11 mouse cellular contexts compared by ENCODE assay signal in the genomic region with DNA sequence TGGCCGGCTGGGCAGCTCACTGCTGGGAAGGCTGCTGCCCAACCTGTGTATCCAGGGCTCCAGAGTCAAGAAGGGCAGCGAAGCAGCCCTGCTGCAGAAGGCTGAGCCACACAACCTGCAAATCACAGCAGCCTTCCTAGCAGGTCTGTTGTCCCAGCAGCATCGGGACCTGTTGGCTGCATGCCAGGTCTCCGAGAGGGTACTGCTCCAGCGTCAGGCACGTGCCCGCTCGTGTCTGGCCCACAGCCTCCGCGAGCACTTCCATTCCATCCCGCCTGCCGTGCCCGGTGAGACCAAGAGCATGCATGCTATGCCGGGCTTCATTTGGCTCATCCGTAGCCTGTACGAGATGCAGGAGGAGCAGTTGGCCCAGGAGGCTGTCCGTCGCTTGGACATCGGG. TPM values are rescaled to one million over a fixed set of nuclear protein-coding genes. Genes with fewer than 3 reads are reported as not detected.
DNase-seq lines count a peak whose midpoint lies in the region; ATAC-seq and TF ChIP-seq lines count a peak whose summit lies in the region.
"Had no signal": no experiment of that assay in that cellular context is flagged by ENCODE, and none has a peak within 500 bp of the region (broad histone marks: within the 10 kb centered on the region; RNA-seq: fewer than 3 reads in every experiment).

No protein-coding gene starts in this region.

- H3K9me3 ChIP-seq in lung, embryonic 14.5 days (ENCODE audit: low read depth, low read length) = no peaks in the 10 kb centered on the region
- no peaks in the 10 kb centered on the region for H3K9me3 ChIP-seq in kidney, embryonic 15.5 days (replicated peaks)
- no peaks in the 10 kb centered on the region for H3K9me3 ChIP-seq in embryonic facial prominence, embryonic 10.5 days
- H3K9me3 ChIP-seq: intestine, embryonic 15.5 days; limb, embryonic 13.5 days had no signal

- no peaks in the 10 kb centered on the region for H3K36me3 ChIP-seq in lung, embryonic 14.5 days (ENCODE audit: insufficient read depth)
- no peaks in the 10 kb centered on the region for H3K36me3 ChIP-seq in kidney, embryonic 15.5 days
- H3K36me3 ChIP-seq in embryonic facial prominence, embryonic 10.5 days (replicated peaks) = no peaks in the 10 kb centered on the region
- H3K36me3 ChIP-seq: intestine, embryonic 15.5 days; limb, embryonic 13.5 days had no signal

- H3K27me3 ChIP-seq in lung, embryonic 14.5 days (ENCODE audit: insufficient read depth, low read length) = no peaks in the 10 kb centered on the region
- no peaks in the 10 kb centered on the region for H3K27me3 ChIP-seq in cerebellum, adult 2 months (ENCODE audit: control insufficient read depth, insufficient read depth, low read length)
- no peaks in the 10 kb centered on the region for H3K27me3 ChIP-seq in kidney, embryonic 15.5 days
- H3K27me3 ChIP-seq in embryonic facial prominence, embryonic 10.5 days (replicated peaks; ENCODE audit: low read depth, poor library complexity, severe bottlenecking) = no peaks in the 10 kb centered on the region; the same call in 1 of the 2 replicates
- H3K27me3 ChIP-seq: intestine, embryonic 15.5 days; limb, embryonic 13.5 days had no signal

- H3K9ac ChIP-seq in lung, embryonic 14.5 days = no peak overlapping the region
- no peak overlapping the region for H3K9ac ChIP-seq in kidney, embryonic 15.5 days
- H3K9ac ChIP-seq: intestine, embryonic 15.5 days; limb, embryonic 13.5 days had no signal

- no peak for TF ChIP-seq POLR2A in cerebellum, adult 2 months (IDR thresholded peaks at IDR 0.05; ENCODE audit: borderline replicate concordance, insufficient read depth, low read length)

- whole genome bisulfite sequencing in lung, embryonic 14.5 days = 75% methylated on average over 19 of the region's 19 CpGs
- 10% methylated on average over 19 of the region's 19 CpGs for WGBS in cerebellum, adult 2 months
- WGBS in kidney, embryonic 15.5 days = 85% methylated on average over 19 of the region's 19 CpGs
- 96% methylated on average over 19 of the region's 19 CpGs for WGBS in embryonic facial prominence, embryonic 10.5 days

- no peaks in the 10 kb centered on the region for H3K4me1 ChIP-seq in lung, embryonic 14.5 days (ENCODE audit: insufficient read depth)
- H3K4me1 ChIP-seq in cerebellum, adult 2 months (ENCODE audit: control insufficient read depth, insufficient read depth, low read length) = peaks cover 11% of the 10 kb centered on the region
- peaks cover 29% of the 10 kb centered on the region for H3K4me1 ChIP-seq in kidney, embryonic 15.5 days
- H3K4me1 ChIP-seq in embryonic facial prominence, embryonic 10.5 days = peaks cover 40% of the 10 kb centered on the region
- H3K4me1 ChIP-seq: intestine, embryonic 15.5 days had no signal

- no peak overlapping the region for H3K27ac ChIP-seq in lung, embryonic 14.5 days (ENCODE audit: low read depth)
- no peak overlapping the region for H3K27ac ChIP-seq in cerebellum, adult 2 months (ENCODE audit: insufficient read depth, low read length)
- H3K27ac ChIP-seq in kidney, embryonic 15.5 days = no peak overlapping the region
- no peak overlapping the region; the same call in 1 of the 2 replicates for H3K27ac ChIP-seq in embryonic facial prominence, embryonic 10.5 days (replicated peaks)
- H3K27ac ChIP-seq: intestine, embryonic 15.5 days; limb, embryonic 13.5 days had no signal

- TF ChIP-seq CTCF in lung, embryonic 14.5 days (IDR thresholded peaks at IDR 0.05; ENCODE audit: low read depth) = no peak
- no peak for TF ChIP-seq CTCF in cerebellum, adult 2 months (IDR thresholded peaks at IDR 0.05; ENCODE audit: borderline replicate concordance, insufficient read depth, low read depth, low read length)

- H3K4me3 ChIP-seq in lung, embryonic 14.5 days (ENCODE audit: low read depth, low read length) = no peak overlapping the region
- peak overlapping the region; percentile 32 for H3K4me3 ChIP-seq in cerebellum, adult 2 months (replicated peaks; ENCODE audit: insufficient read depth, low read depth, low read length)
- no peak overlapping the region for H3K4me3 ChIP-seq in kidney, embryonic 15.5 days (replicated peaks)
- H3K4me3 ChIP-seq in embryonic facial prominence, embryonic 10.5 days = no peak overlapping the region
- H3K4me3 ChIP-seq: intestine, embryonic 15.5 days; limb, embryonic 13.5 days had no signal

- no peak for ATAC-seq in lung, embryonic 14.5 days (ENCODE audit: insufficient read depth)
- ATAC-seq in kidney, embryonic 15.5 days (replicated peaks; ENCODE audit: low FRiP score) = peak; percentile 34; the same call in 1 of the 2 replicates
- ATAC-seq: intestine, embryonic 15.5 days had no signal

- H3K4me2 ChIP-seq in lung, embryonic 14.5 days = no peak overlapping the region
- no peak overlapping the region for H3K4me2 ChIP-seq in kidney, embryonic 15.5 days
- H3K4me2 ChIP-seq: intestine, embryonic 15.5 days; limb, embryonic 13.5 days; midbrain, embryonic 11.5 days had no signal

- DNase-seq in lung, embryonic 14.5 days = peak; percentile 19
- DNase-seq in lung, postnatal 36 days = no peak
- DNase-seq in brain, adult 2 months (ENCODE audit: low read depth, low spot score) = peak; percentile 62
- peak; percentile 70 to 73 for DNase-seq in cerebellum, adult 2 months
- no peak for DNase-seq in left cerebral cortex, postnatal 14 days (ENCODE audit: low spot score in 2 of 2)
- no peak for DNase-seq in embryonic facial prominence, embryonic 10.5 days (ENCODE audit: low spot score)
- DNase-seq: lung, adult 18-20 months had no signal

- intact Hi-C loops in left cerebral cortex, postnatal 14 days (cut with DNase I) = no loop called here

RNA-seq across cellular contexts. Expression of a gene that starts 17.8 kb away (rescaled TPM):
- 0.13 and 0.31 TPM in 2 replicates for polyA plus RNA-seq in lung, embryonic 14.5 days (2014; fragmentation: Nextera tagmentation; extraction: Ambion mirVana)
- 0.11 and 0.28 TPM in 2 replicates for polyA plus RNA-seq in cerebellum, adult 2 months (2012; rRNA removed)
- polyA plus RNA-seq in kidney, embryonic 15.5 days (2015; fragmentation: Nextera tagmentation; extraction: Ambion mirVana) = 0.24 and 0.34 TPM in 2 replicates
- total RNA-seq in left cerebral cortex, postnatal 14 days (2021) = under 1 TPM; 0.51 to 0.53 TPM
- polyA plus RNA-seq in embryonic facial prominence, embryonic 10.5 days (2016; fragmentation: Nextera tagmentation; extraction: Ambion mirVana) = 0.12 and 0.19 TPM in 2 replicates

RNA-seq across cellular contexts. Expression of a gene that starts 29.0 kb away (rescaled TPM):
- 2.9 TPM in 2 replicates for polyA plus RNA-seq in lung, embryonic 14.5 days (2014; fragmentation: Nextera tagmentation; extraction: Ambion mirVana)
- 0.59 and 0.90 TPM in 2 replicates for polyA plus RNA-seq in cerebellum, adult 2 months (2012; rRNA removed)
- polyA plus RNA-seq in kidney, embryonic 15.5 days (2015; fragmentation: Nextera tagmentation; extraction: Ambion mirVana) = 1.7 and 2.3 TPM in 2 replicates
- 1 to 10 TPM; 1.8 to 2.0 TPM for total RNA-seq in left cerebral cortex, postnatal 14 days (2021)
- 0.65 and 0.73 TPM in 2 replicates for polyA plus RNA-seq in embryonic facial prominence, embryonic 10.5 days (2016; fragmentation: Nextera tagmentation; extraction: Ambion mirVana)

RNA-seq across cellular contexts. Expression of a gene that starts 31.9 kb away (rescaled TPM):
- polyA plus RNA-seq in lung, embryonic 14.5 days (2014; fragmentation: Nextera tagmentation; extraction: Ambion mirVana) = 14.4 and 16.3 TPM in 2 replicates
- 26.8 and 27.1 TPM in 2 replicates for polyA plus RNA-seq in cerebellum, adult 2 months (2012; rRNA removed)
- 13.2 and 13.9 TPM in 2 replicates for polyA plus RNA-seq in kidney, embryonic 15.5 days (2015; fragmentation: Nextera tagmentation; extraction: Ambion mirVana)
- total RNA-seq in left cerebral cortex, postnatal 14 days (2021) = 10 to 100 TPM; 73.8 to 85.9 TPM
- 10.5 and 11.2 TPM in 2 replicates for polyA plus RNA-seq in embryonic facial prominence, embryonic 10.5 days (2016; fragmentation: Nextera tagmentation; extraction: Ambion mirVana)

Comparison
In these comparisons a context has a peak if more than half of its experiments do, and no peak if none do; other contexts are left out.
1. DNase-seq: peak in lung, embryonic 14.5 days (single experiment), brain, adult 2 months (single experiment) and cerebellum, adult 2 months (2 of 2); none in lung, postnatal 36 days (single experiment), left cerebral cortex, postnatal 14 days (0 of 2) and embryonic facial prominence, embryonic 10.5 days (single experiment).